Mouse (Mus musculus) brain, embryonic 14.5 days (tissue): Measurements from ENCODE around the gene Pgpep1.

Experiments used
- CTCF ChIP-seq: fragments of 200-500 bp; IDR thresholded peaks from 2 replicates; pipeline ENCODE4 v1.5.1; 2012; ENCODE audit warnings: inconsistent platforms, mild to moderate bottlenecking, moderate library complexity, borderline replicate concordance; ENCODE audit not compliant: insufficient read depth, insufficient read length; ENCODE audit errors: extremely low read depth
- POLR2A ChIP-seq: fragments of 200-500 bp; IDR thresholded peaks from 2 replicates; pipeline ENCODE4 v1.6.1; 2012; ENCODE audit warnings: mild to moderate bottlenecking, inconsistent platforms, borderline replicate concordance; ENCODE audit not compliant: poor library complexity, insufficient read depth, insufficient read length, severe bottlenecking; ENCODE audit errors: extremely low read depth

DNA sequence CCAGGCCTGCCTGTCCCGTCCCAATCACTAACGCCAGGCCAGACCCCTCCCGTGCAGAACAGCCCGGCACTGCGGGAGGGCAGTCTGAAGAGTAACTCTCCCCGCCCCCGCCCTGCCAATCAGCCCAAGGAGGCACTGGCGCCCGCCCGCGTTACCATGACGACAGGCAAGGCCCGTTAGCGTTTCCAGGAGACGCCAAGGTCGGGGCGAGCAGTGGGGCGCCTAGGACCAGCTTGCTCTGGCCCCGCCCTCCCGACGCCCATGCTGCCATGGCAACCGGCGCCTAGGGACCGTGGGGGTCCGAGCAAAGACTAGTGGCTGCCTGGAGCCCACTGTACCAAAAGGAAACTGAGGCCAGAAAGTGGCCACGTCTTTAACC lies 58.9 kb downstream of the Pgpep1 start:
- TF ChIP-seq CTCF (no peak), POLR2A (no peak)
